Mouse (Mus musculus) liver, postnatal 0 days (tissue): Measurements from ENCODE around the gene Cpsf4l. TPM values are rescaled to one million over a fixed set of nuclear protein-coding genes. Genes with fewer than 3 reads are reported as not detected.

ENCODE experiments used
- ATAC-seq: fragments of 200-750 bp; cut with Nextera tagmentation; 2 replicates; pipeline ENCODE4 v1.8.0; 2017; ENCODE audit warnings: mild to moderate bottlenecking, moderate library complexity
- DNase-seq: peaks from one replicate; pipeline ENCODE4 v3.0.0-alpha.2; 2016
- H3K27ac ChIP-seq: fragments of 300-500 bp; sonication (generic); 2 replicates; pipeline ENCODE4 v1.5.1; 2014; ENCODE audit warnings: antibody characterized with exemption, moderate library complexity, mild to moderate bottlenecking, low read depth
- H3K27me3 ChIP-seq: fragments of 300-500 bp; sonication (generic); 2 replicates; pipeline ENCODE4 v1.6.1; 2014; ENCODE audit warnings: low read length, control low read depth, mixed read lengths; ENCODE audit not compliant: insufficient read depth
- H3K36me3 ChIP-seq: fragments of 300-500 bp; sonication (generic); replicated peaks from 2 replicates; pipeline ENCODE4 v1.6.1; 2014; ENCODE audit warnings: mild to moderate bottlenecking, control low read depth, low read length, moderate library complexity, mixed read lengths; ENCODE audit not compliant: insufficient read depth
- H3K4me1 ChIP-seq: fragments of 300-500 bp; sonication (generic); 2 replicates; pipeline ENCODE4 v1.6.1; 2014; ENCODE audit warnings: antibody characterized with exemption, mild to moderate bottlenecking, control low read depth; ENCODE audit not compliant: insufficient read depth
- H3K4me2 ChIP-seq: fragments of 300-500 bp; sonication (generic); 2 replicates; pipeline ENCODE4 v1.6.1; 2014; ENCODE audit warnings: low read depth, mild to moderate bottlenecking, low read length, moderate library complexity, mixed read lengths
- H3K4me3 ChIP-seq: fragments of 300-500 bp; sonication (generic); 2 replicates; pipeline ENCODE4 v1.5.1; 2014; ENCODE audit warnings: low read depth, low read length
- H3K9ac ChIP-seq: fragments of 300-500 bp; sonication (generic); replicated peaks from 2 replicates; pipeline ENCODE4 v1.6.1; 2014; ENCODE audit warnings: mild to moderate bottlenecking, moderate library complexity
- H3K9me3 ChIP-seq: fragments of 300-500 bp; sonication (generic); 2 replicates; pipeline ENCODE4 v1.6.1; 2016; ENCODE audit warnings: mild to moderate bottlenecking, control low read depth, low read length, mixed read lengths
- CTCF ChIP-seq: sonication (generic); IDR thresholded peaks from 2 replicates; pipeline ENCODE4 v1.5.1; 2016; ENCODE audit warnings: antibody characterized with exemption, low read depth
- EP300 ChIP-seq: IDR thresholded peaks from 2 replicates; pipeline ENCODE4 v1.6.1; 2016; ENCODE audit warnings: antibody characterized with exemption, low read depth, mild to moderate bottlenecking
- WGBS: fragments of 180-500 bp; shearing (Covaris S2); extraction: QIAGEN DNeasy Blood & Tissue Kit; methylation state at CpG from one replicate; pipeline ENCODE4 v1.1.7; 2014; ENCODE audit not compliant: insufficient replicate concordance; 5-methylcytosine and 5-hydroxymethylcytosine counted together
- polyA plus RNA-seq: library from polyadenylated mRNA; unstranded; fragments of >200 nt; fragmentation: Nextera tagmentation; extraction: Ambion mirVana; gene quantifications from 2 replicates; pipeline ENCODE4 v1.2.1, GENCODE M21; 2015

Cpsf4l gene
- polyA plus RNA-seq, 1 experiment from 2014 or later, result 0.46 TPM

DNA sequence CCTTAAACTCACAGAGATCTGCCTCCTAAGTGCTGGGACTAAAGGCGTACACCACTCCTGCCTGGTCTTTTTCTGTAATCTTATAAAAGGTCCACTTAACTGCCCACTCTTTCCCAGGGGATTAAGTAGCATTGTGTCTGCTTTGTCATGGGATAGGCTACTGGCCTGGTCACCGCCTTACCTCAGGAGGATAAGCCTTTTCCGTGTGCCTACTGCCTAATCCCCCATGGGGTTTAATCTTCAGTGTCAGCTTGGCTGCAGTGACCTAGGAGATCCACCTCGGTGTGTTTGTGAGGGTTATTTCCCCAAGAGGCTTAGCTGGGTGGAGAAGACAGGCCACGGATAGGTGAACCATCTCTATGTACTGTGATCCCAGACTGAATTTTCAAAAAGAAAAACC is 12.2 kb downstream of the Cpsf4l start:
- TF ChIP-seq CTCF (no peak), EP300 (no peak)
- H3K4me1 ChIP-seq, result peaks cover 2% of the 10 kb centered on the region; the same call in 1 of the 2 replicates
- no peak overlapping the region for H3K9ac ChIP-seq
- ATAC-seq (0 out of 2 replicates have a peak, but pooled peaks have one; percentile 8), DNase-seq (no peak)
- peaks cover 17% of the 10 kb centered on the region for H3K36me3 ChIP-seq
- H3K4me2 ChIP-seq, result no peak overlapping the region
- H3K27ac ChIP-seq, result peak overlapping the region; percentile 23; the same call in 1 of the 2 replicates
- H3K27me3 ChIP-seq, result 0 out of 2 replicates have a peak, but pooled peaks cover 2% of the 10 kb centered on the region
- 75% methylated on average over 5 of the region's 5 CpGs for WGBS
- H3K9me3 ChIP-seq, result 0 out of 2 replicates have a peak, but pooled peaks cover 4% of the 10 kb centered on the region
- no peak overlapping the region for H3K4me3 ChIP-seq

DNA sequence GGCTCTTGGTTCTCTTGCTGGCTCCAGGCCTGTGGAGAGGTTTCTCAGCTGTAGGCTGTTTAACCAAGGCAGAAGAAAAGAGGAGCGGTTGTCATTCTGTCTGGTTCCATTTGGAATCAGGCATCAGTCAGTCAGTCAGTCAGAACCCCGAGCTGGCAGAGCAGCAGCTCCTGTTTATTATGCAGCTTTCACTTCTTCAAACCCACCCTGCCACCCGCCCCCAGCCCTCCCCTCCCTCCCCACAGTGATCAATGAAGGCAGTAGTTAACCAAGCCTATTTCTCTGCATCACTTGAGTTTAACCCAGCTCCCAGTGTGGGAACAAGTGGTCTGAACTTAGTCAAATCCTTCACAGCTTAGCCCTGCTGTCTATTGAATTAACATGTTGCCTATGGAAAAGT is 18.0 kb downstream of the Cpsf4l start:
- H3K27me3 ChIP-seq, result no peaks in the 10 kb centered on the region
- H3K36me3 ChIP-seq, result peaks cover 33% of the 10 kb centered on the region
- WGBS, result 66% methylated on average over 3 of the region's 3 CpGs
- no peak overlapping the region for H3K9ac ChIP-seq
- TF ChIP-seq EP300 (no peak), CTCF (no peak)
- 0 out of 2 replicates have a peak, but pooled peaks cover 3% of the 10 kb centered on the region for H3K9me3 ChIP-seq
- H3K4me1 ChIP-seq, result no peaks in the 10 kb centered on the region; the same call in 1 of the 2 replicates
- DNase-seq, result no peak
- no peak overlapping the region for H3K4me3 ChIP-seq
- ATAC-seq, result no peak
- no peak overlapping the region for H3K4me2 ChIP-seq
- no peak overlapping the region for H3K27ac ChIP-seq

DNA sequence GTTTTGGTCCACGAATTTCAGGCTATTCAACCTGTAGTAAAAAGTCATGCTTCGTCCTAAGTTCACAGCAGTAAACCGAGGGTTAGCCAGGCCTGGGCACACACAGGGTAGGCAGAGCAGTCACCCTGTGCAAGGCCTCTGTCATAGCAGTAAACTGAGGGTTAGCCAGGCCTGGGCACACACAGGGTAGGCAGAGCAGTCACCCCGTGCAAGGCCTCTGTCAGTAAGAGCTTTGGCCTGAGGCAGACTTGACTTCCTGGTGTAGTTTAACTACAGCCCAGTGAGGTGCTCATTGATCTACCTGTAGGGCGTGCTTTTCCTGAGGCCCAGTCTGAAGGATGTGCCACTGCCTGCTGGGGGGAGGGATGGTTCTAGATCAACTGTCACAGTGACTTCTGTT is 18.5 kb downstream of the Cpsf4l start:
- Histone ChIP-seq H3K9me3 (no peaks in the 10 kb centered on the region), H3K27me3 (no peaks in the 10 kb centered on the region), H3K4me3 (no peak overlapping the region), H3K27ac (no peak overlapping the region), H3K36me3 (peaks cover 33% of the 10 kb centered on the region), H3K4me2 (no peak overlapping the region), H3K4me1 (no peaks in the 10 kb centered on the region; the same call in 1 of the 2 replicates), H3K9ac (no peak overlapping the region)
- TF ChIP-seq CTCF, result no peak
- no peak for TF ChIP-seq EP300
- no peak for DNase-seq
- ATAC-seq, result no peak
- 81% methylated on average over 5 of the region's 5 CpGs for WGBS

DNA sequence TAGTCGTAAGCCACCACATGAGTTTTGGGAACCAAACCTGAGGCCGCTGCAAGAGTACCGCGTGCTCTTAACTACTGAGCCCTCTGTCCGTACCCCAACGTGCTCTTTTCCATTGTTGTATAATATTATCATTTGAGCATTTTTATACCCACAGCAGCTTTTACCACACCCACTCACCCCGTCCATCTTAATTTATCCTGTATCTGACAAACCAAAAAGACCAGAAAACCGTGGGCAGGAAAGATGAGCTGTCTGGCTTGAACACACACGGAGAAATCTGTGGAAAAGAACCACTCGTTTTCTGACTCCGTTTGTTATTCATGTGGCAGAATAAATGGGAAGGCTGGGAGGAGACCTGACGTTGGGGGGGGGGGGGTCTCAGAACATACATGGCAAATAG is 19.3 kb downstream of the Cpsf4l start:
- Histone ChIP-seq H3K4me3 (no peak overlapping the region), H3K27me3 (no peaks in the 10 kb centered on the region), H3K4me2 (no peak overlapping the region), H3K27ac (no peak overlapping the region), H3K9ac (no peak overlapping the region), H3K9me3 (no peaks in the 10 kb centered on the region), H3K4me1 (no peaks in the 10 kb centered on the region; the same call in 1 of the 2 replicates), H3K36me3 (peaks cover 32% of the 10 kb centered on the region)
- ATAC-seq (no peak), DNase-seq (no peak)
- TF ChIP-seq EP300 (no peak), CTCF (no peak)
- 87% methylated on average over 12 of the region's 12 CpGs for WGBS

GRCm38 (mm10) chr11:113687031-113687430 is 22.8 kb downstream of the Cpsf4l start:
- Histone ChIP-seq H3K27ac (no peak overlapping the region), H3K27me3 (no peaks in the 10 kb centered on the region), H3K4me2 (no peak overlapping the region), H3K4me1 (peaks cover 16% of the 10 kb centered on the region), H3K9me3 (no peaks in the 10 kb centered on the region), H3K4me3 (no peak overlapping the region), H3K36me3 (peaks cover 16% of the 10 kb centered on the region; the same call in 1 of the 2 replicates), H3K9ac (no peak overlapping the region)
- 85% methylated on average over 2 of the region's 2 CpGs for WGBS
- ATAC-seq, result no peak
- no peak for DNase-seq
- TF ChIP-seq EP300, result no peak
- TF ChIP-seq CTCF, result no peak

DNA sequence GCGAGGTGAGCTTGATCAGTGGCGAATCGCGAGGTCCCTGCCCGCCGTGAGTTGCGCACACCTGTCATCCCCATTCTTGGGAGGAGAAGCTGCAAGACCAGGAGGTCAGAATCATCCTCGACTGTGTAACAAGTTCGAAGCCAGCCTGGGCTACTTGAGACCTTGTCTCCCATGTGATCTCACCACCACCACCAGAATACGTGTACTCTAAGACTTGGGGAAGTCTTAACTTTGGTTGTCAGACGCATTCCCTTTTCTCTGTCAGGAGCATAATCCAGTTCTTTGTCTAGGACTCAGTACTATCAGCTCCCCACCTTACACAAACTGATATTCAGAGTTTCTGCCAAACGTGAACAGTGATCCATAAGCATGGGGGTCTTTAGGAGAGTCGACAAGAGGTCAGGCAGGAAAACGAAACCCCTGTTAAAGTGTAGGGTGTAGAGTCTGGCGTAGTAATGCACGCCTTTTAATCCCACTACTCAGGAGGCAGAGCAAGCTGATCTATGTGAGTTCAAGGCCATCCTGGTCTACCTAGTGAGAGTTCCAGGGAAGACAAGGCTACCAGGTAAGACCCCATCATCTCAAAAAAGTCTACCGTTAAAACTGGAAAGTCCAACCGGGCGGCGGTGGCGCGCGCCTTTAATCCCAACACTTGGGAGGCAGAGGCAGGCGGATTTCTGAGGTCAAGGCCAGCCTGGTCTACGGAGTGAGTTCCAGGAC is 24.9 kb downstream of the Cpsf4l start:
- Histone ChIP-seq H3K4me2 (peak overlapping the region; percentile 95), H3K9ac (peak overlapping the region; percentile 97), H3K4me3 (peak overlapping the region; percentile 97), H3K27me3 (no peaks in the 10 kb centered on the region), H3K9me3 (no peaks in the 10 kb centered on the region), H3K27ac (peak overlapping the region; percentile 98), H3K4me1 (peaks cover 29% of the 10 kb centered on the region), H3K36me3 (peaks cover 16% of the 10 kb centered on the region; the same call in 1 of the 2 replicates)
- DNase-seq (no peak), ATAC-seq (no peak)
- WGBS, result 42% methylated on average over 24 of the region's 25 CpGs
- TF ChIP-seq CTCF (no peak), EP300 (no peak)
